Mouse (Mus musculus): ENCODE results near the gene Plk1.

DNA sequence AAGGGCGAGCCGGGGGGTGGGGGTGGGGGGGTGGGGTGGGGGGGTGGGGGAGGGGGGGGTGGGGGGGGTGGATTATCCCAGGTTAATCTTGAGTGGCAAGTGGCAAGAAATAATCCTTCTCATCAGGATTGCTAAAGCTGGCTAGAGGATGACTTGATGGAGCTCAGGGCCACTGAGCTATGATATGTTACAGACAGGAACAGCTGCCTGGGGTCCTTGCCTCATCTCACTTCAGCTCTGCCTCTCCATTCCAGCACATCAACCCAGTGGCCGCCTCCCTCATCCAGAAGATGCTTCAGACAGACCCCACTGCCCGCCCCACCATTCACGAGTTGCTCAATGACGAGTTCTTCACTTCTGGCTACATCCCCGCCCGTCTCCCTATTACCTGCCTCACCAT lies 4.5 kb downstream of the Plk1 start:
- TF ChIP-seq CTCF (IDR thresholded peaks at IDR 0.05; ENCODE audit: low read depth, low read length) (no peak), POLR2A (IDR thresholded peaks at IDR 0.05; ENCODE audit: borderline replicate concordance, low read depth, low read length) (no peak)
